In the genomic region with DNA sequence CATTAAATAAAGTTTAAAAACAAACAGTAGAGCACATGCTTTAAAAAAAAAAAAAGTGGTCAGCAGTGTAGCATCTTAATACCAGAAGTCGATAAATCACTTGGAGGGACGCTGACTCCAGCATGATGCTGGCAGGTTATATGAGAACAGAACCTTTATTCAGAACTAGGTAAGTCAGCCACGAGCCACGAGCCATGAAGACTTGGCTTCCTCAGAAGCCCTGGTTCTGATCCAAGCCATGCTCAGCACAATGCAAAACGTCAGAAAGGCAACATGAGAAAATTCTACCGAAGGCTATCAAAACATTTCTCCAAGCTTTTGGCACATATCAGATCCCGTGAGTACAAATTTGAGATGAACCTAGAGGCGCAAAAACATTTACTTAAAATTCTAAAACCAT, we compare ENCODE assay signal across 15 mouse cellular contexts.
"Had no signal": no experiment of that assay in that cellular context is flagged by ENCODE, and none has a peak within 500 bp of the region (broad histone marks: within the 10 kb centered on the region; RNA-seq: fewer than 3 reads in every experiment).

No protein-coding gene starts in this region.

- H3K9ac ChIP-seq: intestine, embryonic 15.5 days; lung, embryonic 14.5 days; neural tube, embryonic 12.5 days; stomach, embryonic 15.5 days had no signal

- H3K9me3 ChIP-seq: intestine, embryonic 15.5 days; midbrain, embryonic 10.5 days; neural tube, embryonic 12.5 days; stomach, embryonic 15.5 days had no signal

- H3K36me3 ChIP-seq: intestine, embryonic 15.5 days; neural tube, embryonic 12.5 days had no signal

- ATAC-seq: intestine, embryonic 15.5 days had no signal

- DNase-seq: kidney, adult 18-20 months; kidney, postnatal 10 days; kidney, postnatal 4 days; lung, embryonic 14.5 days; lung, postnatal 10 days; lung, postnatal 4 days; midbrain, embryonic 14.5 days; retina, postnatal 1 day; thymus, adult 2 months; thymus, postnatal 25 days had no signal

- H3K4me3 ChIP-seq: intestine, embryonic 15.5 days; layer of hippocampus, adult 2 months; midbrain, embryonic 10.5 days; neural tube, embryonic 12.5 days; stomach, embryonic 15.5 days had no signal

- H3K27me3 ChIP-seq: intestine, embryonic 15.5 days; neural tube, embryonic 12.5 days; stomach, embryonic 15.5 days had no signal

- H3K4me2 ChIP-seq: intestine, embryonic 15.5 days; lung, embryonic 14.5 days; neural tube, embryonic 12.5 days; stomach, embryonic 15.5 days had no signal

- H3K27ac ChIP-seq: intestine, embryonic 15.5 days; layer of hippocampus, adult 2 months; midbrain, embryonic 10.5 days; neural tube, embryonic 12.5 days; stomach, embryonic 15.5 days had no signal
